Mouse (Mus musculus) MEL (cell line): ENCODE results near the gene Col9a2. TPM values are rescaled to one million over a fixed set of nuclear protein-coding genes. Genes with fewer than 3 reads are reported as not detected.

Source experiments
- DNase-seq: peaks from one replicate; pipeline ENCODE4 v3.0.0; 2011; ENCODE audit warnings: low read depth, low spot score
- H3K27ac ChIP-seq: 2 replicates; pipeline ENCODE4 v1.5.1; 2012; ENCODE audit warnings: low read depth, mild to moderate bottlenecking, control low read depth, low read length, moderate library complexity; ENCODE audit not compliant: control insufficient read depth
- H3K27me3 ChIP-seq, 2 experiments: fragments of 150-350 bp in 1 of 2; sonication (generic) in 1 of 2; 2 replicates each; pipeline ENCODE4 v1.6.1; 2012; ENCODE audit warnings: low read length in 2 of 2, mild to moderate bottlenecking in 2 of 2, improper control_type of control experiment in 1 of 2, moderate library complexity in 1 of 2; ENCODE audit not compliant: insufficient read depth in 2 of 2, control insufficient read depth in 1 of 2
- H3K36me3 ChIP-seq, 2 experiments: 2 replicates each; pipeline ENCODE4 v1.6.1; 2012 to 2014; ENCODE audit warnings: low read length in 2 of 2, improper control_type of control experiment in 1 of 2, inconsistent platforms in 1 of 2, mild to moderate bottlenecking in 1 of 2; ENCODE audit not compliant: insufficient read depth in 2 of 2, control insufficient read depth in 1 of 2
- H3K4me1 ChIP-seq, 2 experiments: fragments of 150-350 bp in 1 of 2; sonication (generic) in 1 of 2; 2 replicates each; pipeline ENCODE4 v1.6.1; 2012; ENCODE audit warnings: low read length in 2 of 2, improper control_type of control experiment in 1 of 2, mild to moderate bottlenecking in 1 of 2; ENCODE audit not compliant: insufficient read depth in 2 of 2, control insufficient read depth in 1 of 2
- H3K4me3 ChIP-seq, 2 experiments: fragments of 150-350 bp in 1 of 2; sonication (generic) in 1 of 2; 2 replicates each; pipeline ENCODE4 v1.5.1; 2012; ENCODE audit warnings: low read depth in 2 of 2, low read length in 2 of 2, mild to moderate bottlenecking in 2 of 2, moderate library complexity in 2 of 2, control low read depth in 1 of 2, improper control_type of control experiment in 1 of 2; ENCODE audit not compliant: control insufficient read depth in 1 of 2, insufficient read depth in 1 of 2
- H3K79me2 ChIP-seq: 2 replicates; pipeline ENCODE4 v1.6.1; 2012; ENCODE audit warnings: mild to moderate bottlenecking, low read length, moderate library complexity; ENCODE audit not compliant: control insufficient read depth, poor library complexity, insufficient read depth
- H3K9ac ChIP-seq: 2 replicates; pipeline ENCODE4 v1.6.1; 2012; ENCODE audit warnings: low read depth, mild to moderate bottlenecking, control low read depth, low read length, moderate library complexity; ENCODE audit not compliant: control insufficient read depth, poor library complexity, severe bottlenecking
- H3K9me3 ChIP-seq: fragments of 150-350 bp; sonication (generic); replicated peaks from 2 replicates; pipeline ENCODE4 v1.6.1; 2012; ENCODE audit warnings: mild to moderate bottlenecking, low read length, improper control_type of control experiment, moderate library complexity; ENCODE audit not compliant: insufficient read depth
- CHD1 ChIP-seq: IDR thresholded peaks from 2 replicates; pipeline ENCODE4 v1.6.1; 2012; ENCODE audit warnings: low read depth, mild to moderate bottlenecking, inconsistent platforms, low read length, improper control_type of control experiment
- CHD2 ChIP-seq: IDR thresholded peaks from 2 replicates; pipeline ENCODE4 v1.6.1; 2011; ENCODE audit warnings: low read length, improper control_type of control experiment
- ELF1 ChIP-seq: IDR thresholded peaks from 2 replicates; pipeline ENCODE4 v1.6.1; 2014; ENCODE audit warnings: low read depth, mild to moderate bottlenecking, inconsistent platforms, low read length, improper control_type of control experiment, moderate library complexity
- ETS1 ChIP-seq: IDR thresholded peaks from 2 replicates; pipeline ENCODE4 v1.6.1; 2012; ENCODE audit warnings: low read depth, mild to moderate bottlenecking, inconsistent platforms, low read length, improper control_type of control experiment, moderate library complexity
- JUND ChIP-seq: IDR thresholded peaks from 2 replicates; pipeline ENCODE4 v1.6.1; 2011; ENCODE audit warnings: low read depth, mild to moderate bottlenecking, improper control_type of control experiment, low read length
- MAFK ChIP-seq: IDR thresholded peaks from 2 replicates; pipeline ENCODE4 v1.6.1; 2011; ENCODE audit warnings: low read depth, mild to moderate bottlenecking, low read length, improper control_type of control experiment, borderline replicate concordance
- MAX ChIP-seq: IDR thresholded peaks from 2 replicates; pipeline ENCODE4 v1.6.1; 2011; ENCODE audit warnings: low read length, improper control_type of control experiment
- MEF2A ChIP-seq: IDR thresholded peaks from 2 replicates; pipeline ENCODE4 v1.6.1; 2014; ENCODE audit warnings: low read depth, mild to moderate bottlenecking, inconsistent platforms, low read length, improper control_type of control experiment; ENCODE audit not compliant: poor library complexity, insufficient replicate concordance, severe bottlenecking; ENCODE audit errors: extremely low read depth
- MYC ChIP-seq: IDR thresholded peaks from 2 replicates; pipeline ENCODE4 v1.6.1; 2011; ENCODE audit warnings: low read depth, mild to moderate bottlenecking, low read length, improper control_type of control experiment, moderate library complexity
- POLR2AphosphoS2 ChIP-seq: IDR thresholded peaks from 2 replicates; pipeline ENCODE4 v1.6.1; 2011; ENCODE audit warnings: low read length, improper control_type of control experiment
- POLR2AphosphoS5 ChIP-seq: IDR thresholded peaks from 2 replicates; pipeline ENCODE4 v1.6.1; 2012; ENCODE audit warnings: low read depth, borderline replicate concordance, mild to moderate bottlenecking, inconsistent platforms, low read length, moderate library complexity, mixed read lengths
- SIN3A ChIP-seq: IDR thresholded peaks from 2 replicates; pipeline ENCODE4 v1.6.1; 2012; ENCODE audit warnings: low read length, improper control_type of control experiment, inconsistent platforms
- SMC3 ChIP-seq: IDR thresholded peaks from 2 replicates; pipeline ENCODE4 v1.6.1; 2011; ENCODE audit warnings: low read depth, low read length, improper control_type of control experiment
- TBP ChIP-seq: IDR thresholded peaks from 2 replicates; pipeline ENCODE4 v1.8.0; 2011; ENCODE audit warnings: low read depth, low read length, improper control_type of control experiment
- ZC3H11A ChIP-seq: IDR thresholded peaks from 2 replicates; pipeline ENCODE4 v1.6.1; 2012; ENCODE audit warnings: low read depth, mild to moderate bottlenecking, inconsistent platforms, low read length, improper control_type of control experiment
- ZMIZ1 ChIP-seq: IDR thresholded peaks from 2 replicates; pipeline ENCODE4 v1.6.1; 2012; ENCODE audit warnings: low read depth, mild to moderate bottlenecking, inconsistent platforms, low read length, improper control_type of control experiment, moderate library complexity
- polyA plus RNA-seq, 2 experiments: library from polyadenylated mRNA; stranded (reverse) in 1 of 2; unstranded in 1 of 2; fragments of >175 nt in 1 of 2; fragments of >200 nt in 1 of 2; gene quantifications; 2 replicates each; pipeline versions ENCODE4 v1.2.1 to v1.2.4; 2012; ENCODE audit warnings: low replicate concordance in 2 of 2, low read depth in 1 of 2; ENCODE audit not compliant: insufficient read length in 2 of 2, insufficient read depth in 1 of 2, missing spikeins in 1 of 2
- total RNA-seq: library from RNA; depleted of rRNA; stranded (reverse); fragments of 300-350 nt; gene quantifications from 2 replicates; pipeline ENCODE4 v1.2.3, GENCODE M21; 2012; rRNA removed

Col9a2 gene
- total RNA-seq (0.12 TPM in 1 of 2 replicates, not detected in the other), polyA plus RNA-seq (not detected)

- no peak for DNase-seq
- Histone ChIP-seq H3K9me3 (no peaks in the 10 kb centered on the region), H3K36me3 (no peaks in the 10 kb centered on the region), H3K4me1 (no peaks in the 10 kb centered on the region), H3K4me3 (no peak within 1 kb of the TSS), H3K9ac (no peak within 1 kb of the TSS), H3K79me2 (no peaks in the 10 kb centered on the region), H3K27ac (no peak within 1 kb of the TSS), H3K27me3 (no peaks in the 10 kb centered on the region)
- TF ChIP-seq CHD1 (no peak), ELF1 (no peak), POLR2AphosphoS2 (no peak), ETS1 (no peak), ZMIZ1 (no peak), MEF2A (no peak), SMC3 (no peak), MYC (no peak), SIN3A (no peak), ZC3H11A (no peak)
Measured at GRCm38 (mm10) chr4:121039331-121040115, at the start of gene Col9a2. TSS of gene Col9a2 (plus strand) at chr4:121039385.

- no peak overlapping the region for H3K9ac ChIP-seq
- peaks cover 4 to 7% of the 10 kb centered on the region in 2 experiments; a peak in 3 of 4 replicates for H3K36me3 ChIP-seq
- H3K79me2 ChIP-seq: peaks cover 53% of the 10 kb centered on the region
- no peak overlapping the region for H3K4me3 ChIP-seq
- TF ChIP-seq MYC (no peak), TBP (no peak), POLR2AphosphoS5 (no peak), MAX (no peak), CHD2 (no peak), ETS1 (no peak), MAFK (no peak), JUND (no peak)
- TF ChIP-seq, all 39 proteins: peak for 0
- peaks cover 0 to 3% of the 10 kb centered on the region in 2 experiments; a peak in 1 of 4 replicates for H3K4me1 ChIP-seq
- H3K27me3 ChIP-seq: no peaks in the 10 kb centered on the region
- H3K27ac ChIP-seq: no peak overlapping the region
- no peaks in the 10 kb centered on the region for H3K9me3 ChIP-seq
- no peak for DNase-seq
Measured at GRCm38 (mm10) chr4:120992284-120992683, 46.9 kb upstream of the Col9a2 start.
